Mouse (Mus musculus) neural tube, embryonic 15.5 days (tissue): ENCODE results near the gene Mettl7b. TPM values are rescaled to one million over a fixed set of nuclear protein-coding genes. Genes with fewer than 3 reads are reported as not detected.

ENCODE experiments used
- polyA plus RNA-seq: library from polyadenylated mRNA; unstranded; fragments of >200 nt; fragmentation: Nextera tagmentation; extraction: Ambion mirVana; gene quantifications from 2 replicates; pipeline ENCODE4 v1.2.1, GENCODE M21; 2015

The Mettl7b gene
- polyA plus RNA-seq, 1 experiment from 2014 or later: not detected

Other genes with a start within 250 kb of the Mettl7b start
- gene Dgka, start 216.1 kb downstream of the Mettl7b start, polyA plus RNA-seq: 7.7 and 13.2 TPM in 2 replicates
- gene Pym1, start 213.1 kb downstream of the Mettl7b start, polyA plus RNA-seq: 41.7 and 42.7 TPM in 2 replicates
- gene Mmp19, start 170.1 kb downstream of the Mettl7b start, polyA plus RNA-seq: 0.56 and 0.88 TPM in 2 replicates
- gene Dnajc14, start 156.9 kb downstream of the Mettl7b start, polyA plus RNA-seq: 50.6 TPM in 2 replicates
- 14.4 and 16.6 TPM in 2 replicates for gene Tmem198b, start 156.6 kb downstream of the Mettl7b start, polyA plus RNA-seq
- gene Sarnp, start 143.7 kb downstream of the Mettl7b start, polyA plus RNA-seq: 147 and 153 TPM in 2 replicates
- gene Ormdl2, start 139.3 kb downstream of the Mettl7b start, polyA plus RNA-seq: 23.5 and 34.2 TPM in 2 replicates
- 6.8 and 9.0 TPM in 2 replicates for gene Gdf11, start 69.3 kb downstream of the Mettl7b start, polyA plus RNA-seq
- 254 and 295 TPM in 2 replicates for gene Cd63, start 60.0 kb downstream of the Mettl7b start, polyA plus RNA-seq
- gene Rdh5, start 38.1 kb downstream of the Mettl7b start, polyA plus RNA-seq: 15.7 and 19.8 TPM in 2 replicates
- gene Bloc1s1, start 37.0 kb downstream of the Mettl7b start, polyA plus RNA-seq: 248 and 265 TPM in 2 replicates
- gene Itga7, start 27.2 kb downstream of the Mettl7b start, polyA plus RNA-seq: 7.2 and 8.8 TPM in 2 replicates
- gene Olfr9, start 28.4 kb upstream of the Mettl7b start, polyA plus RNA-seq: not detected in 2 replicates
- gene Olfr763, start 49.8 kb upstream of the Mettl7b start, polyA plus RNA-seq: not detected in 2 replicates
- not detected in 2 replicates for gene Olfr764-ps1, start 78.9 kb upstream of the Mettl7b start, polyA plus RNA-seq
- not detected in 2 replicates for gene Olfr765, start 89.0 kb upstream of the Mettl7b start, polyA plus RNA-seq
- gene Olfr766-ps1, start 108.0 kb upstream of the Mettl7b start, polyA plus RNA-seq: not detected in 2 replicates
- not detected in 2 replicates for gene Olfr767, start 121.9 kb upstream of the Mettl7b start, polyA plus RNA-seq
- gene Olfr768, start 138.4 kb upstream of the Mettl7b start, polyA plus RNA-seq: not detected in 2 replicates
- not detected in 2 replicates for gene Olfr769, start 156.9 kb upstream of the Mettl7b start, polyA plus RNA-seq
- not detected in 2 replicates for gene Olfr770, start 178.0 kb upstream of the Mettl7b start, polyA plus RNA-seq
- gene Olfr771, start 203.8 kb upstream of the Mettl7b start, polyA plus RNA-seq: not detected in 2 replicates
- gene Olfr772, start 216.9 kb upstream of the Mettl7b start, polyA plus RNA-seq: not detected in 2 replicates
- not detected in 2 replicates for gene Olfr773, start 226.4 kb upstream of the Mettl7b start, polyA plus RNA-seq